Comparison of ENCODE assay signal across 28 mouse cellular contexts in genomic region chr11:96740796-96741195, GRCm38 (mm10). TPM values are rescaled to one million over a fixed set of nuclear protein-coding genes. Genes with fewer than 3 reads are reported as not detected.
A peak's percentile ranks its signal among the peaks of the same experiment; 100 is the strongest.
DNase-seq lines count a peak whose midpoint lies in the region; ATAC-seq lines count a peak whose summit lies in the region.
"Had no signal": no experiment of that assay in that cellular context is flagged by ENCODE, and none has a peak within 500 bp of the region (broad histone marks: within the 10 kb centered on the region; RNA-seq: fewer than 3 reads in every experiment).

No protein-coding gene starts in this region.

- H3K9ac ChIP-seq in kidney, embryonic 16.5 days (replicated peaks; ENCODE audit: low read length) = no peak overlapping the region
- no peak overlapping the region for H3K9ac ChIP-seq in hindbrain, embryonic 12.5 days
- peak overlapping the region; percentile 37 for H3K9ac ChIP-seq in hindbrain, embryonic 14.5 days
- H3K9ac ChIP-seq in neural tube, embryonic 12.5 days = peak overlapping the region; percentile 33
- H3K9ac ChIP-seq: embryonic facial prominence, embryonic 12.5 days; forebrain, postnatal 0 days; liver, embryonic 15.5 days; lung, embryonic 15.5 days had no signal

- DNase-seq in kidney, postnatal 10 days = no peak
- no peak for DNase-seq in hindbrain, embryonic 14.5 days (ENCODE audit: low spot score)
- no peak for DNase-seq in cerebellum, postnatal 10 days
- DNase-seq in spleen, postnatal 4 days (ENCODE audit: low spot score in 2 of 2) = no peak
- DNase-seq: adrenal gland, postnatal 36 days; B cell, adult 2 months; cerebellum, adult 9-10 months; forebrain, postnatal 0 days; gastrocnemius, postnatal 36 days; heart, adult 2 months; kidney, adult 8-10 months; liver; lung, postnatal 4 days; retina, postnatal 1 day; right cerebral cortex, postnatal 25 days; spleen, adult 18-20 months; thymus, postnatal 14 days had no signal

- H3K4me1 ChIP-seq in kidney, embryonic 16.5 days (ENCODE audit: insufficient read depth, low read length) = peaks cover 43% of the 10 kb centered on the region
- peaks cover 50% of the 10 kb centered on the region for H3K4me1 ChIP-seq in hindbrain, embryonic 12.5 days
- peaks cover 68% of the 10 kb centered on the region for H3K4me1 ChIP-seq in hindbrain, embryonic 14.5 days (replicated peaks; ENCODE audit: control insufficient read depth, insufficient read depth, low read length)
- peaks cover 68% of the 10 kb centered on the region for H3K4me1 ChIP-seq in neural tube, embryonic 12.5 days
- H3K4me1 ChIP-seq: liver, embryonic 15.5 days had no signal

- no peak overlapping the region for H3K4me3 ChIP-seq in kidney, embryonic 16.5 days (ENCODE audit: low read length)
- H3K4me3 ChIP-seq in hindbrain, embryonic 12.5 days = no peak overlapping the region
- H3K4me3 ChIP-seq in hindbrain, embryonic 14.5 days (replicated peaks; ENCODE audit: low read length) = no peak overlapping the region
- H3K4me3 ChIP-seq in neural tube, embryonic 12.5 days = peak overlapping the region; percentile 2; the same call in 1 of the 2 replicates
- H3K4me3 ChIP-seq: embryonic facial prominence, embryonic 12.5 days; heart, adult 2 months; limb, embryonic 10.5 days; liver, embryonic 15.5 days; lung, embryonic 15.5 days; myocyte had no signal

- H3K4me2 ChIP-seq in kidney, embryonic 16.5 days (replicated peaks; ENCODE audit: low read depth, low read length) = 0 out of 2 replicates have a peak overlapping the region, but pooled peaks have one; percentile 3
- H3K4me2 ChIP-seq in hindbrain, embryonic 12.5 days (replicated peaks) = peak overlapping the region; percentile 29
- H3K4me2 ChIP-seq in hindbrain, embryonic 14.5 days (replicated peaks) = peak overlapping the region; percentile 41
- peak overlapping the region; percentile 50 for H3K4me2 ChIP-seq in neural tube, embryonic 12.5 days (replicated peaks)
- H3K4me2 ChIP-seq: embryonic facial prominence, embryonic 12.5 days; liver, embryonic 15.5 days; lung, embryonic 15.5 days had no signal

- peak overlapping the region; percentile 58; the same call in 1 of the 2 replicates for H3K27ac ChIP-seq in kidney, embryonic 16.5 days (ENCODE audit: low read length)
- H3K27ac ChIP-seq in hindbrain, embryonic 12.5 days = peak overlapping the region; percentile 87
- H3K27ac ChIP-seq in hindbrain, embryonic 14.5 days = peak overlapping the region; percentile 87
- peak overlapping the region; percentile 79 for H3K27ac ChIP-seq in neural tube, embryonic 12.5 days
- H3K27ac ChIP-seq: embryonic facial prominence, embryonic 12.5 days; heart, adult 2 months; limb, embryonic 10.5 days; liver, embryonic 15.5 days; lung, embryonic 15.5 days had no signal

- 48% methylated on average over 12 of the region's 12 CpGs for WGBS in kidney, embryonic 16.5 days
- WGBS in hindbrain, embryonic 12.5 days = 53% methylated on average over 12 of the region's 12 CpGs
- 47% methylated on average over 12 of the region's 12 CpGs for WGBS in hindbrain, embryonic 14.5 days
- WGBS in neural tube, embryonic 12.5 days = 25% methylated on average over 12 of the region's 12 CpGs

- peaks cover 8% of the 10 kb centered on the region; the same call in 1 of the 2 replicates for H3K27me3 ChIP-seq in kidney, embryonic 16.5 days (ENCODE audit: insufficient read depth, low read length)
- peaks cover 9% of the 10 kb centered on the region; the same call in 1 of the 2 replicates for H3K27me3 ChIP-seq in hindbrain, embryonic 12.5 days
- no peaks in the 10 kb centered on the region for H3K27me3 ChIP-seq in hindbrain, embryonic 14.5 days (ENCODE audit: control insufficient read depth, insufficient read depth, low read length)
- no peaks in the 10 kb centered on the region for H3K27me3 ChIP-seq in neural tube, embryonic 12.5 days (replicated peaks)
- H3K27me3 ChIP-seq: Patski had no signal

- H3K36me3 ChIP-seq in kidney, embryonic 16.5 days (ENCODE audit: insufficient read depth, low read length) = no peaks in the 10 kb centered on the region
- H3K36me3 ChIP-seq in hindbrain, embryonic 12.5 days = no peaks in the 10 kb centered on the region
- H3K36me3 ChIP-seq in hindbrain, embryonic 14.5 days (replicated peaks; ENCODE audit: control insufficient read depth, insufficient read depth) = no peaks in the 10 kb centered on the region
- H3K36me3 ChIP-seq in neural tube, embryonic 12.5 days = no peaks in the 10 kb centered on the region
- H3K36me3 ChIP-seq: embryonic facial prominence, embryonic 12.5 days; G1E; limb, embryonic 10.5 days; liver, embryonic 15.5 days; lung, embryonic 15.5 days had no signal

- no peaks in the 10 kb centered on the region for H3K9me3 ChIP-seq in kidney, embryonic 16.5 days (ENCODE audit: low read length)
- no peaks in the 10 kb centered on the region for H3K9me3 ChIP-seq in hindbrain, embryonic 12.5 days (replicated peaks)
- H3K9me3 ChIP-seq in hindbrain, embryonic 14.5 days (ENCODE audit: control insufficient read depth, low read length) = no peaks in the 10 kb centered on the region
- no peaks in the 10 kb centered on the region for H3K9me3 ChIP-seq in neural tube, embryonic 12.5 days
- H3K9me3 ChIP-seq: embryonic facial prominence, embryonic 12.5 days; G1E; limb, embryonic 10.5 days; liver, embryonic 15.5 days; lung, embryonic 15.5 days had no signal

- no peak for ATAC-seq in kidney, embryonic 16.5 days (ENCODE audit: low FRiP score, low TSS enrichment)
- ATAC-seq in hindbrain, embryonic 12.5 days (ENCODE audit: low FRiP score) = no peak
- no peak for ATAC-seq in hindbrain, embryonic 14.5 days (ENCODE audit: low FRiP score)
- no peak for ATAC-seq in neural tube, embryonic 12.5 days (ENCODE audit: low FRiP score, low read depth)
- ATAC-seq: forebrain, postnatal 0 days; inflammation-experienced regulatory T-cells, adult 6 months; Patski had no signal

RNA-seq across cellular contexts. Expression of gene Snx11, which starts 36.6 kb away (rescaled TPM):
- polyA plus RNA-seq in kidney, embryonic 16.5 days (2015; fragmentation: Nextera tagmentation; extraction: Ambion mirVana) = 20.1 and 21.8 TPM in 2 replicates
- polyA plus RNA-seq in hindbrain, embryonic 12.5 days (2016; fragmentation: Nextera tagmentation; extraction: Ambion mirVana) = 40.5 and 45.1 TPM in 2 replicates
- 37.9 and 42.5 TPM in 2 replicates for polyA plus RNA-seq in hindbrain, embryonic 14.5 days (2014; fragmentation: Nextera tagmentation; extraction: Ambion mirVana)
- 57.0 and 58.4 TPM in 2 replicates for polyA plus RNA-seq in neural tube, embryonic 12.5 days (2016; fragmentation: Nextera tagmentation; extraction: Ambion mirVana)

RNA-seq across cellular contexts. Expression of gene Cbx1, which starts 48.1 kb away (rescaled TPM):
- polyA plus RNA-seq in kidney, embryonic 16.5 days (2015; fragmentation: Nextera tagmentation; extraction: Ambion mirVana) = 109 and 121 TPM in 2 replicates
- polyA plus RNA-seq in hindbrain, embryonic 12.5 days (2016; fragmentation: Nextera tagmentation; extraction: Ambion mirVana) = 136 TPM in 2 replicates
- polyA plus RNA-seq in hindbrain, embryonic 14.5 days (2014; fragmentation: Nextera tagmentation; extraction: Ambion mirVana) = 52.5 and 57.7 TPM in 2 replicates
- 125 and 143 TPM in 2 replicates for polyA plus RNA-seq in neural tube, embryonic 12.5 days (2016; fragmentation: Nextera tagmentation; extraction: Ambion mirVana)

Comparison
In these comparisons a context has a peak if more than half of its experiments do, and no peak if none do; other contexts are left out.
1. H3K9ac ChIP-seq: peak in hindbrain, embryonic 14.5 days (single experiment) and neural tube, embryonic 12.5 days (single experiment); none in kidney, embryonic 16.5 days (single experiment) and hindbrain, embryonic 12.5 days (single experiment).
2. Peak in every context shown above with its lines, with median percentiles within 50 percentile points of each other: H3K27ac ChIP-seq and H3K4me2 ChIP-seq.